Mouse (Mus musculus): ENCODE data around the gene Ppp1r32. TPM values are rescaled to one million over a fixed set of nuclear protein-coding genes. Genes with fewer than 3 reads are reported as not detected.
A peak's percentile ranks its signal among the peaks of the same experiment; 100 is the strongest.

The Ppp1r32 gene
- total RNA-seq (2014; rRNA removed): 4.9 and 7.8 TPM in 2 replicates
- polyA plus RNA-seq (2015; fragmentation: Nextera tagmentation; extraction: Ambion mirVana): 5.0 and 5.3 TPM in 2 replicates

DNA sequence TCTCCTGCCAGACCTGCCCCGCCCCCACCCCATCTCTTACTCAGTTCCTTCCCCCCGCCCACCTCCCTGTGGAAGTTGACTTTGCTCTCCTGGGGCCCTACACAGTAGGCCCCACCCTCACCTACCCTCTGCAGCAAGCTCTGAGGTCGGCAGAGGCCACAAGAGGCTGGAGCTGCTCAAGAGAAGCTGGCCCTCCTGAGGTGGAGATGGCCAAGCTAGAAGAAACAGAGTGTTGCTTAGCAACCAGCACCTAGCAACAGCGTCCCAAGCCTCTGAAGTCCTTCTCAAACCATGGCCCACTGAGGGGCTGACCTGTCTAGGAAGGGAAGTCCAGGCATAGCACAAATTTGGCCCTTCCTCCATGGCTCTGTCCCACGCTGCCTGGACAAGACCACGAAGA lies at the start of gene Ppp1r32:
Gene Ppp1r32 (minus strand): TSS at position 226 of the 400 bp plus-strand sequence.
- Histone ChIP-seq H3K4me3 (ENCODE audit: low read depth, low read length) (no peak within 1 kb of the TSS), H3K4me2 (ENCODE audit: low read depth, low read length, poor library complexity, severe bottlenecking) (no peak within 1 kb of the TSS), H3K36me3 (ENCODE audit: insufficient read depth, low read length) (no peaks in the 10 kb centered on the region), H3K4me1 (ENCODE audit: insufficient read depth, low read length) (peaks cover 11% of the 10 kb centered on the region; the same call in 1 of the 2 replicates), H3K27me3 (ENCODE audit: insufficient read depth, low read length) (no peaks in the 10 kb centered on the region), H3K9me3 (ENCODE audit: low read length) (no peaks in the 10 kb centered on the region), H3K9ac (replicated peaks; ENCODE audit: low read length, poor library complexity, severe bottlenecking) (no peak within 1 kb of the TSS), H3K27ac (ENCODE audit: low read depth, low read length) (no peak within 1 kb of the TSS)
- WGBS: 21% methylated on average over 6 of the region's 6 CpGs
- ATAC-seq (ENCODE audit: low FRiP score): peak; percentile 73
- peak; percentile 81 for DNase-seq (ENCODE audit: low spot score)
- TF ChIP-seq CTCF (IDR thresholded peaks at IDR 0.05): no peak

DNA sequence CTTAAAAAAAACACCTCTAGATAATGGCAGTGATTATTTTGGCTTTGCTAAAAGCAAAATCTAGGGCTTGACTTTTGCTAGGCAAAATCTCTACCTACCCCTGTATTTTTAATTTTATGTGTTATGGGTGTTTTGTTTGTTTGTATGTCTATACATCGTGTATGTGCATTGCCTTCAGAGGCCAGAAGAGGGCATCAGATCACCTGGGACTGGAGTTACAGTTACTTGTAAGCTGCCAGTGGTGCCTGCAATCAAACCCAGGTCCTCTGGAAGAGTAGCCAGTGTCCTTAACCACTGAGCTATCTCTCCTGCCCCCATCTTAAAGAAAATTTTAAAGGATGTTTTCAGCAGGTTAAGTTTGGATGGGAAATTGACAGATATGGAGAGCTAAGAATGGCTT lies 47.4 kb upstream of the Ppp1r32 start:
- ATAC-seq (ENCODE audit: low FRiP score): no peak
- WGBS: 98% methylated on average over 1 of the region's 1 CpGs
- Histone ChIP-seq H3K27ac (ENCODE audit: low read depth, low read length) (no peak overlapping the region), H3K36me3 (ENCODE audit: insufficient read depth, low read length) (peaks cover 34% of the 10 kb centered on the region), H3K27me3 (ENCODE audit: insufficient read depth, low read length) (no peaks in the 10 kb centered on the region), H3K4me1 (ENCODE audit: insufficient read depth, low read length) (no peaks in the 10 kb centered on the region), H3K9me3 (ENCODE audit: low read length) (no peaks in the 10 kb centered on the region), H3K4me3 (ENCODE audit: low read depth, low read length) (no peak overlapping the region), H3K4me2 (ENCODE audit: low read depth, low read length, poor library complexity, severe bottlenecking) (no peak overlapping the region), H3K9ac (replicated peaks; ENCODE audit: low read length, poor library complexity, severe bottlenecking) (no peak overlapping the region)
- no peak for DNase-seq (ENCODE audit: low spot score)
- peak; percentile 34 for TF ChIP-seq CTCF (IDR thresholded peaks at IDR 0.05)

DNA sequence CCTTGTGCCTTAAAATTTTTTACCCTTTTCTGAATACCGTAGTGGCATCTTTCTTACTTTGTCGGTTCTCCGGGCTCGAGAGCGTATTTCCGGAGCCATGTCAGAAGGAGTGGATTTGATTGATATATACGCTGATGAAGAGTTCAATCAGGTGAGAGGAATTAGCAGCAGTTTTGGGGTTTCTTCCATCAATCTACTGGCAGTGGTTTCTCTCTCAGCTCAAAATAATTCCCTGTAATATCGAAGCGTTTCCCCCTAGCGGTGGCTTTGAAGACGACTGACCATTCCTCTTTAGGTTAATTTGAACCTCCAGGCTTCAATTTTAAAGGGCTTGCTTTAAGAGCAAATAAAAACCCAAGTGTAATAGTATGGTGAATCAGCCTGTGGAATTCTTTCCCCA lies 43.2 kb upstream of the Ppp1r32 start, which contains the start of gene Sdhaf2:
Gene Sdhaf2 (minus strand): TSS at position 233 of the 400 bp plus-strand sequence.
- TF ChIP-seq CTCF (IDR thresholded peaks at IDR 0.05): peak; percentile 77
- ATAC-seq (ENCODE audit: low FRiP score): peak; percentile 44; the same call in 1 of the 2 replicates
- Histone ChIP-seq H3K9me3 (ENCODE audit: low read length) (no peaks in the 10 kb centered on the region), H3K27me3 (ENCODE audit: insufficient read depth, low read length) (no peaks in the 10 kb centered on the region), H3K4me1 (ENCODE audit: insufficient read depth, low read length) (peaks cover 8% of the 10 kb centered on the region; the same call in 1 of the 2 replicates), H3K36me3 (ENCODE audit: insufficient read depth, low read length) (0 out of 2 replicates have a peak, but pooled peaks cover 6% of the 10 kb centered on the region), H3K4me2 (ENCODE audit: low read depth, low read length, poor library complexity, severe bottlenecking) (peak within 1 kb of the TSS; percentile 73), H3K9ac (replicated peaks; ENCODE audit: low read length, poor library complexity, severe bottlenecking) (peak within 1 kb of the TSS; percentile 97), H3K4me3 (ENCODE audit: low read depth, low read length) (peak within 1 kb of the TSS; percentile 94), H3K27ac (ENCODE audit: low read depth, low read length) (peak within 1 kb of the TSS; percentile 98)
- peak; percentile 85 for DNase-seq (ENCODE audit: low spot score)
- WGBS: under 1% methylated on average over 11 of the region's 11 CpGs

DNA sequence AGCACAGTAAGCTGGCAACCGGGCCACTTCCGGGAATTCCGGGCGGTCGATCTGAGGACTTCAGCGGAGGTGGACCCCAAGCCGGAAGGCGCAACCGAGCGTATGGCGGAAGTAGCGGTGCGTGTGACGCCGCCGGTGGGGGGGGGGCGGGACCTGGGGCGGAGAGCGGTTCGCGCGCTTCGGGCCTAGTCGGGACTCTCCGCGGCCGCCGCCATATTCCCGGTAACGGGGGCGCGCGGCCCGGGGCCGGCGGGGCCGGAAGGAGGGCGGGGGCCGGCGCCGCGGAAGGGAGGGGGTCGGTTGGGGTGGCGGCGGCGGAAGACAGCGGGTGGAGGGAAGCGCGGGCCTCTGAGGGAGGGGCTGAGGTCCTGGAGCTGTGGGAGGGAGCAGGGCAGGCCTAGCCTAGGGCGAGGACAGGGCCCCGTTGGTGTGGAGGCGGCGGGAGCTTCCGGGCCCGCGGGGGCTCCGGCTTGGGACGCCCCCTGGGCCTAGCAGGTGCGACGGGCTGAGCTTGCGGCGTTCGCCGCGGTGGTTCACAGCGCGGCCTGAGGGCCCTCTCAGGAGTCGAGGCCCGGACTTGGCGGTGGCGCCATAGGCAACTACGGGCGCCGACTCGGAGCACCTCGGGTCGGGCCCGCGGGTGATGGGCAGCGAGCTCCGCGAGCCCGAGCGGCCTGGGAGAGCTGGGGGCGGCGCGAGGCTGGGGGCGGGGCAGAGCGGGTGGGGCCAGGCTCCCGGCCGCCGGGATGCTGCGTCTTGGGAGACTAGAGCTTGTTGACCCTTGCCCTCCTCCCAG lies 42.6 kb upstream of the Ppp1r32 start, which contains the start of gene Cpsf7:
Gene Cpsf7 (plus strand): TSS at position 161 of the 796 bp plus-strand sequence.
- Histone ChIP-seq H3K4me3 (ENCODE audit: low read depth, low read length) (peak within 1 kb of the TSS; percentile 94), H3K36me3 (ENCODE audit: insufficient read depth, low read length) (0 out of 2 replicates have a peak, but pooled peaks cover 1% of the 10 kb centered on the region), H3K27me3 (ENCODE audit: insufficient read depth, low read length) (no peaks in the 10 kb centered on the region), H3K4me1 (ENCODE audit: insufficient read depth, low read length) (peaks cover 8% of the 10 kb centered on the region; the same call in 1 of the 2 replicates), H3K4me2 (ENCODE audit: low read depth, low read length, poor library complexity, severe bottlenecking) (peak within 1 kb of the TSS; percentile 73), H3K9me3 (ENCODE audit: low read length) (no peaks in the 10 kb centered on the region), H3K27ac (ENCODE audit: low read depth, low read length) (peak within 1 kb of the TSS; percentile 98), H3K9ac (replicated peaks; ENCODE audit: low read length, poor library complexity, severe bottlenecking) (peak within 1 kb of the TSS; percentile 97)
- TF ChIP-seq CTCF (IDR thresholded peaks at IDR 0.05): no peak
- ATAC-seq (ENCODE audit: low FRiP score) (peak; percentile 92), DNase-seq (ENCODE audit: low spot score) (peak; percentile 96)
- WGBS: under 1% methylated on average over 73 of the region's 93 CpGs

DNA sequence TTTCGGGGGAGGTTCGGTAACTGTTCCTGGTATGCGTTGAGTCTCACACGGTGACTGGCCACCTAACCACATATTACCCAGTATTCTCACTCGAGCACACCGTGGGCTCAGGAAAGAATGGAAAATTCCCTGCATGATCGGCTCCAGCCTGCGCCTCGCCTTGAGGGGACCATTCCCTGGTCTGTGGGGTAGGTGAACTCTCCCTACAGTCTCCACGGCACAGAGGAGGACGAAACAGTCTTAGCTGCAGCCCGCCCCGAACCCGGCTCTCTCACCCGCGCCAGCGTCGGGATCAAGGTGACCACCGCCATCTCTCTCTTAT lies 42.0 kb upstream of the Ppp1r32 start:
- Histone ChIP-seq H3K9me3 (ENCODE audit: low read length) (no peaks in the 10 kb centered on the region), H3K9ac (replicated peaks; ENCODE audit: low read length, poor library complexity, severe bottlenecking) (peak overlapping the region; percentile 97), H3K4me1 (ENCODE audit: insufficient read depth, low read length) (peaks cover 8% of the 10 kb centered on the region; the same call in 1 of the 2 replicates), H3K27me3 (ENCODE audit: insufficient read depth, low read length) (no peaks in the 10 kb centered on the region), H3K4me2 (ENCODE audit: low read depth, low read length, poor library complexity, severe bottlenecking) (peak overlapping the region; percentile 73), H3K36me3 (ENCODE audit: insufficient read depth, low read length) (no peaks in the 10 kb centered on the region), H3K27ac (ENCODE audit: low read depth, low read length) (peak overlapping the region; percentile 98), H3K4me3 (ENCODE audit: low read depth, low read length) (peak overlapping the region; percentile 94)
- ATAC-seq (ENCODE audit: low FRiP score) (no peak), DNase-seq (ENCODE audit: low spot score) (no peak)
- WGBS: 0% methylated on average over 19 of the region's 19 CpGs
- no peak for TF ChIP-seq CTCF (IDR thresholded peaks at IDR 0.05)
